Mouse (Mus musculus) G1E-ER4 (cell line): ENCODE measurements around the gene Slc38a5. TPM values are rescaled to one million over a fixed set of nuclear protein-coding genes. Genes with fewer than 3 reads are reported as not detected.

Experiments used
- GATA1 ChIP-seq: IDR thresholded peaks from one replicate; pipeline ENCODE4 v1.8.0; 2012; ENCODE audit warnings: low read length, inconsistent platforms
- polyA plus RNA-seq: library from polyadenylated mRNA; stranded (reverse); fragments of >175 nt; gene quantifications from 2 replicates; pipeline ENCODE4 v1.2.3, GENCODE M21; 2012

Gene Slc38a5
- polyA plus RNA-seq, 1 experiment: 0.45 TPM

- no peak for TF ChIP-seq GATA1
These were observed 7.7 kb upstream of the Slc38a5 start for GRCm38 (mm10) chrX:8263156-8263804.

- TF ChIP-seq GATA1: no peak
These were observed 6.7 kb upstream of the Slc38a5 start for GRCm38 (mm10) chrX:8264222-8264621.

DNA sequence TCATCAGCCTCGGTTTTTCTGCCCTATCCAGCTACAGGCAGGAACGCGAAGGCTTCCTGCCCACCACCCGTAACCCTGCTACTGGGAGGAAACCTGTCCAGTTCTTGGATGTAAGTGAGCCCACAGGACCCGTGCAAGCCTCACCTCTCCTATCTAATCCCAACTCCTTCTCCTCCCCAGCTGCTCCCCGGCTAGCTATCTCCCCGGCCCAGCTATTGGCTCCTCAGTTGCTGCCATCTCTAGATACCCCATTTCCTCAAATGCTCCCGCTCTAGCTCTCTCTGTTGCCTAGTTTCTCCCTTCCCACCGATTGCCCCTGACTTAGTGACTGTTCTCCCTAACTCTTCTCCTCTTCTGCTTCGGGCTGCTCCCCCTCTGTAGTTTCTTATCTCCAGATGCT, 1.1 kb downstream of the Slc38a5 start:
- TF ChIP-seq GATA1: no peak

GRCm38 (mm10) chrX:8274056-8274455, 3.1 kb downstream of the Slc38a5 start:
- TF ChIP-seq GATA1: no peak

DNA sequence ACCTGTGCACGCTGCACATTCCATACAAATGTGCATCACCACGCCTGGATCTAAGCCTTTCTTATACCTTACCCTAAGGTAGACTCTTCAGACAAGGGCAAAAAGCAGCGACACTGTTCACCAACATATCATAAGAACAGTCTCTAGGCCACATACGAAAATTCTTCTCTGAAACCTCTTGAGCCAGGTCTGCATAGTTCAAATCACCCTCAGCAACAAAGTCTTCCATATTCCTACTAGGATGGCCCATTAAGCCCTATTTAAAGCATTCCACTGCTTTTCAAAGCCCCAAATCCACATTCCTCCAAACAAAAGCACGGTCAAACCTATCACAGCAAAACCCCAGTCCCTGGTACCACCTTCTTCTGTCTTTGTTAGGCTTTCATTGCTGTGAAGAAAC, 17.7 kb downstream of the Slc38a5 start:
- TF ChIP-seq GATA1: no peak

DNA sequence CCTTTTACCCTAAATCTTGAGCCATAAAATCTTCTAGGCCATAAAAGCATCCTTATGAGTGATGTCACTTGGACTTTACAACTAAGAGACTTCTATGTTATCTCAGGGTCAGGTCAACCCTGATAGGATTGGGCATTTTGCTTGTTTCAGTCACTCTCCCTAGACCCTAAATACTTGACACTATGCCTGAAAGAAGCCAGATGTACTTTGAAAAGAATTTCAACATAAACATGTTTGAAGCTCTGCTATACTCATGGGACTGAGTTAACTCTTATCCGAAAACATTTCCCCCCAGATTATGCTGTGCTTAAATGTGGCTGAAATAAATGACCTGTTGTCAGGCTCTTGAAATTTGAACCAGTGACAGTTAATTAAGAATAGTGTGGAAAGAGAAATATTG, 38.4 kb downstream of the Slc38a5 start:
- no peak for TF ChIP-seq GATA1

- TF ChIP-seq GATA1: no peak
These were observed 56.2 kb downstream of the Slc38a5 start, which contains the start of gene Ssxb10 for GRCm38 (mm10) chrX:8327124-8327523. TSS of gene Ssxb10 (plus strand) at chrX:8327424.

Other genes starting within 250 kb of the Slc38a5 start
- gene Suv39h1, start 196.4 kb upstream of the Slc38a5 start, polyA plus RNA-seq: 19.8 and 22.2 TPM in 2 replicates
- gene Was, start 180.6 kb upstream of the Slc38a5 start, polyA plus RNA-seq: 177 and 230 TPM in 2 replicates
- 39.6 and 40.4 TPM in 2 replicates for gene Wdr13, start 138.2 kb upstream of the Slc38a5 start, polyA plus RNA-seq
- 55.5 and 225 TPM in 2 replicates for gene Rbm3, start 125.3 kb upstream of the Slc38a5 start, polyA plus RNA-seq
- gene Tbc1d25, start 95.0 kb upstream of the Slc38a5 start, polyA plus RNA-seq: 4.8 and 6.5 TPM in 2 replicates
- 2.6 and 3.6 TPM in 2 replicates for gene Ebp, start 77.6 kb upstream of the Slc38a5 start, polyA plus RNA-seq
- gene Porcn, start 64.6 kb upstream of the Slc38a5 start, polyA plus RNA-seq: 5.0 TPM in 2 replicates
- 17.1 and 19.7 TPM in 2 replicates for gene Ftsj1, start 18.7 kb upstream of the Slc38a5 start, polyA plus RNA-seq
- gene Ssxb10, start 56.3 kb downstream of the Slc38a5 start, polyA plus RNA-seq: not detected in 2 replicates
- not detected in 2 replicates for gene Ssxb9, start 95.8 kb downstream of the Slc38a5 start, polyA plus RNA-seq
- gene Ssxb1, start 142.2 kb downstream of the Slc38a5 start, polyA plus RNA-seq: not detected in 2 replicates
- gene Ssxb2, start 190.6 kb downstream of the Slc38a5 start, polyA plus RNA-seq: not detected in 2 replicates